Mouse (Mus musculus): ENCODE results near the gene Csrnp2.
A peak's percentile ranks its signal among the peaks of the same experiment; 100 is the strongest.

- TF ChIP-seq CTCF (IDR thresholded peaks at IDR 0.05; ENCODE audit: borderline replicate concordance, extremely low read depth, insufficient read depth, insufficient read length) = peak; percentile 70; the same call in 1 of the 2 replicates
- TF ChIP-seq POLR2A (IDR thresholded peaks at IDR 0.05; ENCODE audit: borderline replicate concordance, extremely low read depth, insufficient read depth, insufficient read length, poor library complexity, severe bottlenecking) = no peak
Measured at GRCm38 (mm10) chr15:100463712-100464111, 31.6 kb downstream of the Csrnp2 start.
